Mouse (Mus musculus) brain, adult 2 months (tissue): ENCODE data around the gene Gm42906.

Experiments used
- DNase-seq: peaks from one replicate; pipeline ENCODE4 v3.0.0; 2011; ENCODE audit warnings: low read depth, low spot score

Gene Gm42906

DNA sequence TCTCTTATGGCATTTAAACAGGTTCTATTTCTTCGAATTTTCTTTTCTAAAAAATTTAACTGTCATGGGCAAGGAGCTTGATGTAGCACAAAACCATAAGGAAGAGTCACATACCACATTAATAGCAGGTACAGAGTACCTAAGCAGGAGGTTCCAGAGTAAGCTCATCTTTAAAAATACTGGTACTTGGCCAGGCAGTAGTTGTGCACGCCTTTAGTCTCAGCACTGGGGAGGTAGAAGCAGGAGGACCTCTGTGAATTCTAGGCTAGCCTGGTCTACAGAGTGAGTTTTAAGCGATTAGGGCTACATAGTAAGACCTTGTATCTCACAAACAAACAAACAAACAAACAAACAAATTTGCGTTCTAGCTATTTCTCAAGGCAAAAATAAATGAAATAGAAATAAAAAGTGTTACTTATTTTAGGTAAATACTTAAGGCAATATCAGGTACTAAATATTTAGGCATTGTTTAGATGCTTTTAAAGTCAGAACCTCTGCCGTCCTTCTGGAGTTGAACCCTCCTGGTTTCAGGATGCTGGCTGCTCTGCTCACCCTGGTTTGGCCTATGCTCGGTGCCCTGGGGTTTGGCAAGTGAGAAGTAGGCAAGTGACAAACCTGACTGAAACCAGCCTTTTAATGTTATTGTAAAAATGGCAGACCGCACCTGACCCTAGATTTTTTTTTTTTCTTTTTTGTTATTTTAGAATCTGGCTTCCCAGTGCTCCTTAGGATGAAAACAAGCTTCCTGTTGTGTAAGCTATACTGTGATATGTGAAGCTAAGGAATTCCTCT lies 316.7 kb downstream of the Gm42906 start:
- DNase-seq = no peak

- DNase-seq = peak; percentile 86
Observed at GRCm38 (mm10) chr5:151110461-151110908, 317.5 kb downstream of the Gm42906 start.

- DNase-seq = no peak
Observed at GRCm38 (mm10) chr5:151109822-151110221, 318.1 kb downstream of the Gm42906 start.

DNA sequence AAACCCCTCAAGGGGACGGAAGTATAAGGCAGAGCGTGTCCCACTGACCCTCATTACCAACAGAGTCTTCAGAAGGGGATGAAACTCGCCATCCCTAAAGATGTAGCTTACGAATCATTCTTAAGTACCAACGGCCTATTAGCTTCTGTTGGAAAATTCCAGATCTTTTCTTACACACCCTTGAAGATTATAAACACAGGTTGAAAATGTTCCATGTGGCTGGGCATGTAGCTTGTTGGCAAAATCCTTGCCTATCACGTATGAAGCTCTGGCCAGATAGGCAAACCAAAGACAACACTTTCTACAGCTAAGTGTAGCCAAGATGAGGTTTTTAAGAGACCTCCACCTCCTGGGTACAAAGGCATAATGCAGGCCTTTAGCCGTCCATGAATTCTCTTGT lies 319.0 kb downstream of the Gm42906 start:
- no peak for DNase-seq

GRCm38 (mm10) chr5:151108291-151108897 lies 319.6 kb downstream of the Gm42906 start:
- no peak for DNase-seq

- DNase-seq = no peak
Observed at GRCm38 (mm10) chr5:151106841-151107240, 321.1 kb downstream of the Gm42906 start.

GRCm38 (mm10) chr5:151105054-151105971 lies 322.6 kb downstream of the Gm42906 start:
- no peak for DNase-seq

DNA sequence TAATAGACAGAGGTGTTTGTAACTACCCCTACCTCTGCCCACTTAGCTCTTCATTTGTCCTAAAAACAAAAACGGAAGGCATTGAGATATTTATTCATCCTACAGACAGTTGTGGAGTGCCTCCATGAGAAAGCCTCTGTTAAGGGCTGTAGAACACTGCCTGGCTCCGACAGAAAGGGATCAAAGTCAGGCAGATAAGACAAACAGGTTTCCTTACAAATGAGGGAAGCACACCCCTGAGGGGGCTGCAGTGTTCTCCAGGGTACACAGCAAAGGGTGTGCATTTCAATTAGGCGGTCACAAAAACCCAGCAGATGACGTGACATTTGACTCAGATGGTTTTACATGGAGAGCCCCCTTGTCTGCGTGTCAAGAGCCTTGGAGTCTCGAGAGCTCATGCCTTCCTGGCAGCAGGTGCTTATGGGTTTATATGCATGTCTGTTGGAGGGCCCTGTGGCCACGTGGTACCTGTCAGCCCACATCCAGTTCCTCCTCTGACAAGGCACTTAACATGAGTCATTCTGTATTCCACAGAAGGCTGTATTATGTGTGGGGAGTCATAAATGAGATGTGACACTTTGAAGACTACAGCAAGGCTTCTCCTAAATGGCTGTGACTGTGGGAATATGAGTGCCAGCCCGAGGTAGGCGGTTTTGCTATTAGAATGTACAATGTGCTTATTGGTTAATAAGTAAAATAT lies 323.5 kb downstream of the Gm42906 start:
- DNase-seq = peak; percentile 61

- DNase-seq = no peak
Observed at GRCm38 (mm10) chr5:151103284-151103683, 324.7 kb downstream of the Gm42906 start.

DNA sequence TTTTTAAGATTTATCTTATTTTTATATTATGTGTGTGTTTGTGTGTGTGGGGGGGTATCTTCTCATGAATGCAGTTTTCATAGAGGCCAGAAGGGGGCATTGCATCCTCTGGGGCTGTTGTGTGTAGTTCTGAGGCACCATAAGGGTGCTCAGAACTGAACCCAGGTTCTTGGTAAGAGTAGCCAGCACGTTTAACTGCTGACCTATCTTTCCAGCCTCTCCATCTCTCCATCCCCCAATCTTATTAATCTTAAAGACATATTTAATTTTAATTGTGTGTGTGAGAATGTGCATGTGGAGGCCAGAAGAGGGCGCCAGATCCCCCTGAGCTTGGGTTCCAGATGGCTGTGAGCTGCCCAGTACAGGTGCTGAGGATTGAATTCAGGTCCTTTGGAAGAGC lies 325.7 kb downstream of the Gm42906 start:
- DNase-seq = no peak

GRCm38 (mm10) chr5:151096012-151096411 lies 332.0 kb downstream of the Gm42906 start:
- no peak for DNase-seq

DNA sequence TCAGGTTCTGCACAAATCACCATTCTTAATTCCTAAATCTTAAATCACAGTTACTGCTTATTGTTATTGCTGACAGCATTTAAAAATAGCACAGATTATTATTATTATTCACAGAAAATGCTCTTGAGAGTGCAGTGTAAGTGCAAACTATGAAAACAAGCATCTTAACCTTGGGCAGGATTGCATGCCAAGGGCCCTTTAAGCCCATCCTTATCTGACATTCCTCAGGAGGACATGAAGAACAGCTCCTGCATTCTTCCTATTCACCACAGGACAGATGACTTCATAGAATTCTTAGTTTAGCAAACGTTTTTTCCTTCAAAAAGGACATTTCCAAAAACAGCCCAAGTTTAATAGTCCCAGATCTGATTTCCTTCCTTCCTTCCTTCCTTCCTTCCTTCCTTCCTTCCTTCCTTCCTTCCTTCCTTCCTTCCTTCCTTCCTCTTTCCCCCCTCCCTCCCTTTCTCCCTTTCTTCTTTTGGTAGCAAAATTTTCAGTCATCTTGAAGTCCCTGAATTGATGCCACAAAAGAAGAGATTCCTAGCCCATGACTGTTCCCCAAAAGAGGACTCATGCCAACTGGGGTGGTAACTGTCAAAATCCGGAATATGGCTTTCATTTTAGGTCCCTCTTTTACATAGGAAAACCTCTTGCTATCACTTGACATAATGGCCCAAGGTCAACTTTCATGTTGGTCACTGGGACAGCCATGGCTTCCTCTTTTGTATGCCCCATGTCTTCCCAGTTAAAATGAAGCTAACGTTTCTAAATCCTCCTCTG lies 334.9 kb downstream of the Gm42906 start:
- DNase-seq = no peak

- DNase-seq = no peak
Observed at GRCm38 (mm10) chr5:151090996-151091395, 337.0 kb downstream of the Gm42906 start.

GRCm38 (mm10) chr5:151089201-151089600 lies 338.8 kb downstream of the Gm42906 start:
- no peak for DNase-seq

- DNase-seq = no peak
Observed at GRCm38 (mm10) chr5:151086425-151087202, 341.3 kb downstream of the Gm42906 start.

- DNase-seq = no peak
Observed at GRCm38 (mm10) chr5:151085749-151086148, 342.2 kb downstream of the Gm42906 start.

GRCm38 (mm10) chr5:151080276-151080675 lies 347.7 kb downstream of the Gm42906 start:
- DNase-seq = no peak

GRCm38 (mm10) chr5:151077953-151078352 lies 350.0 kb downstream of the Gm42906 start:
- DNase-seq = no peak

DNA sequence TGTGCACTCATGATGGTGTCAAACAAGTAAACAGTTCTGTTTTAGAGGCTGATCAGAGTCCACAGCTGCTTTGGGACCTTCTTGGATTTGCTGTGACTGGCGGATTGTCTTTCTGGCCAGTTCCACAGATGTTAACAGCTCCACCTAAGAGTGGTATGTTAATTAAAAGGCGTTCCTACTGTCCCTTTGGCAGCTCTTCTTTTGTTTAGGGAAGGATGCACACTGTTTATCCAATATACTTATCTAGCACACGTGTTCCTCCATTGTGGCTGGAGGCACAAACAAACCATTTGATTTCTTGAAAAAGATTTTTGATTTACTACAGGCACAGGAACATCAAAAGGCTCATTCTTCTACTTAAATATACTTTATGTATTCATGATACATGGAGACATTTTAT lies 351.0 kb downstream of the Gm42906 start:
- DNase-seq = no peak

- DNase-seq = peak; percentile 59
Observed at GRCm38 (mm10) chr5:151074282-151074681, 353.7 kb downstream of the Gm42906 start.
